ENCODE assay signal across 9 mouse cellular contexts in genomic region chr12:98899676-98900075, GRCm38 (mm10). TPM values are rescaled to one million over a fixed set of nuclear protein-coding genes. Genes with fewer than 3 reads are reported as not detected.
DNase-seq lines count a peak whose midpoint lies in the region; ATAC-seq lines count a peak whose summit lies in the region.
"Had no signal": no experiment of that assay in that cellular context is flagged by ENCODE, and none has a peak within 500 bp of the region (broad histone marks: within the 10 kb centered on the region; RNA-seq: fewer than 3 reads in every experiment).

No protein-coding gene starts in this region.

- no peak overlapping the region for H3K27ac ChIP-seq in heart, embryonic 15.5 days
- no peak overlapping the region for H3K27ac ChIP-seq in forebrain, embryonic 11.5 days (ENCODE audit: low read depth, low read length)
- H3K27ac ChIP-seq in intestine, embryonic 15.5 days: no peak overlapping the region

- H3K36me3 ChIP-seq in heart, embryonic 15.5 days: no peaks in the 10 kb centered on the region
- no peaks in the 10 kb centered on the region for H3K36me3 ChIP-seq in forebrain, embryonic 11.5 days (ENCODE audit: control insufficient read depth, insufficient read depth, low read length)
- no peaks in the 10 kb centered on the region for H3K36me3 ChIP-seq in intestine, embryonic 15.5 days

- peaks cover 7% of the 10 kb centered on the region; the same call in 1 of the 2 replicates for H3K27me3 ChIP-seq in heart, embryonic 15.5 days
- no peaks in the 10 kb centered on the region for H3K27me3 ChIP-seq in forebrain, embryonic 11.5 days (ENCODE audit: control insufficient read depth, insufficient read depth, low read length)
- peaks cover 7% of the 10 kb centered on the region for H3K27me3 ChIP-seq in intestine, embryonic 15.5 days (replicated peaks)

- peaks cover 7% of the 10 kb centered on the region for H3K4me1 ChIP-seq in heart, embryonic 15.5 days (replicated peaks)
- peaks cover 4% of the 10 kb centered on the region; the same call in 1 of the 2 replicates for H3K4me1 ChIP-seq in forebrain, embryonic 11.5 days (replicated peaks; ENCODE audit: control insufficient read depth, insufficient read depth, low read length)
- H3K4me1 ChIP-seq in intestine, embryonic 15.5 days (replicated peaks): 0 out of 2 replicates have a peak, but pooled peaks cover 2% of the 10 kb centered on the region

- ATAC-seq in heart, embryonic 15.5 days (replicated peaks; ENCODE audit: insufficient number of reproducible peaks, insufficient read depth, low FRiP score, low read depth): no peak
- ATAC-seq in forebrain, embryonic 11.5 days (replicated peaks; ENCODE audit: low FRiP score): no peak
- ATAC-seq in intestine, embryonic 15.5 days: no peak

- no peak for DNase-seq in heart, adult 9 months (ENCODE audit: low spot score in 2 of 2)
- peak; percentile 60 for DNase-seq in A20 (ENCODE audit: low read depth, low spot score)
- DNase-seq in forebrain, embryonic 11.5 days (ENCODE audit: low spot score): no peak
- DNase-seq in right cerebral cortex, adult 2 months (ENCODE audit: low spot score in 2 of 2): no peak
- DNase-seq in thymus, adult 18-20 months: no peak
- DNase-seq in gastrocnemius, adult 18-20 months (ENCODE audit: low spot score): no peak
- DNase-seq: thymus, postnatal 14 days had no signal

- H3K9ac ChIP-seq in heart, embryonic 15.5 days: no peak overlapping the region
- H3K9ac ChIP-seq in forebrain, embryonic 11.5 days (ENCODE audit: low read length): peak overlapping the region; percentile 81
- H3K9ac ChIP-seq in intestine, embryonic 15.5 days: no peak overlapping the region

- H3K4me2 ChIP-seq in heart, embryonic 15.5 days: peak overlapping the region; percentile 87
- peak overlapping the region; percentile 67 for H3K4me2 ChIP-seq in forebrain, embryonic 11.5 days (ENCODE audit: low read depth, low read length, severe bottlenecking)
- no peak overlapping the region for H3K4me2 ChIP-seq in intestine, embryonic 15.5 days (replicated peaks)

- H3K4me3 ChIP-seq in heart, embryonic 15.5 days: peak overlapping the region; percentile 81
- peak overlapping the region; percentile 89 for H3K4me3 ChIP-seq in forebrain, embryonic 11.5 days (ENCODE audit: low read depth, low read length)
- peak overlapping the region; percentile 75; the same call in 1 of the 2 replicates for H3K4me3 ChIP-seq in intestine, embryonic 15.5 days (replicated peaks)

- 78% methylated on average over 6 of the region's 6 CpGs for WGBS in heart, embryonic 15.5 days
- 59% methylated on average over 6 of the region's 6 CpGs for WGBS in forebrain, embryonic 11.5 days
- WGBS in intestine, embryonic 15.5 days: 79% methylated on average over 6 of the region's 6 CpGs

- no peaks in the 10 kb centered on the region for H3K9me3 ChIP-seq in heart, embryonic 15.5 days (replicated peaks)
- H3K9me3 ChIP-seq in forebrain, embryonic 11.5 days (ENCODE audit: control insufficient read depth, low read length): no peaks in the 10 kb centered on the region
- H3K9me3 ChIP-seq in intestine, embryonic 15.5 days: no peaks in the 10 kb centered on the region

RNA-seq across cellular contexts. Expression of gene Eml5, which starts 1.6 kb away (rescaled TPM):
- polyA plus RNA-seq in heart, embryonic 15.5 days (2015; fragmentation: Nextera tagmentation; extraction: Ambion mirVana): 4.8 and 6.9 TPM in 2 replicates
- 30.8 and 34.9 TPM in 2 replicates for polyA plus RNA-seq in forebrain, embryonic 11.5 days (2014; fragmentation: Nextera tagmentation; extraction: Ambion mirVana)
- polyA plus RNA-seq in intestine, embryonic 15.5 days (2015; fragmentation: Nextera tagmentation; extraction: Ambion mirVana): 7.6 and 9.3 TPM in 2 replicates
- total RNA-seq in gastrocnemius, adult 18-20 months (2021): 1 to 10 TPM; 2.0 to 2.2 TPM

RNA-seq across cellular contexts. Expression of gene Ttc8, which starts 20.7 kb away (rescaled TPM):
- polyA plus RNA-seq in heart, embryonic 15.5 days (2015; fragmentation: Nextera tagmentation; extraction: Ambion mirVana): 14.3 and 17.7 TPM in 2 replicates
- 47.7 and 48.3 TPM in 2 replicates for polyA plus RNA-seq in forebrain, embryonic 11.5 days (2014; fragmentation: Nextera tagmentation; extraction: Ambion mirVana)
- 16.4 and 18.5 TPM in 2 replicates for polyA plus RNA-seq in intestine, embryonic 15.5 days (2015; fragmentation: Nextera tagmentation; extraction: Ambion mirVana)
- total RNA-seq in gastrocnemius, adult 18-20 months (2021): 1 to 10 TPM; 5.2 to 6.1 TPM
